Mouse (Mus musculus) liver, adult 2 months (tissue): ENCODE results near the gene Tyrp1.

ENCODE experiments used
- CTCF ChIP-seq: fragments of 200-500 bp; IDR thresholded peaks from 2 replicates; pipeline ENCODE4 v1.5.1; 2011; ENCODE audit warnings: low read depth, low read length, control low read depth
- POLR2A ChIP-seq: fragments of 200-500 bp; IDR thresholded peaks from 2 replicates; pipeline ENCODE4 v1.6.1; 2011; ENCODE audit warnings: low read length, control low read depth; ENCODE audit not compliant: insufficient read depth; ENCODE audit errors: extremely low read depth

DNA sequence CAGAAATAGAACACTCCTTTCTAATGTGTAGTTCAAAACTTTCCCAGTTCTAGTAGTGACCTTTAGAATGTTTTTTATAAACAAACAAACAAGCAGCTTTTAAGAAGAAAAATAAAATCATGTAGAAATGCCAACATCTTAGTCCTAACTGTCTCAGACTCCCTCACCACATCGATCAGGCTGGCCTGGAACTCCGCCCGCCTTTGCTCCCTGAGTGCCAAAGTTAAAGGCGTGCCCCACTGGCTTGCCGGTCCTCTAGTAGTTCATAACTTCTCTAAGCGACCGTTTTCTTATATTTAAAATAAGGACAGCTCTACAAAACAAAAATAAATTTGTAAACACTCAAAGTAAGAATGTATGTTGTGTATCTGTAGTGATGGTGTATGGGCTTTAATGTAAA, 30.0 kb downstream of the Tyrp1 start:
- no peak for TF ChIP-seq CTCF
- TF ChIP-seq POLR2A = no peak
